Mouse (Mus musculus) kidney, adult 2 months (tissue): ENCODE data around the gene Kdm5a.

Source experiments
- CTCF ChIP-seq: fragments of 200-500 bp; conservative IDR thresholded peaks from 2 replicates; pipeline ENCODE4 v1.5.1; 2011; ENCODE audit warnings: low read depth, mild to moderate bottlenecking, control low read depth, low read length, moderate library complexity, mixed read lengths; ENCODE audit not compliant: insufficient read depth, insufficient read length
- POLR2A ChIP-seq: fragments of 200-500 bp; IDR thresholded peaks from one replicate; pipeline ENCODE4 v1.6.1; 2011; ENCODE audit warnings: low read depth, low read length, control low read depth

- TF ChIP-seq POLR2A (no peak), CTCF (no peak)
Measured at GRCm38 (mm10) chr6:120392811-120393210, 28.9 kb downstream of the Kdm5a start.
